Mouse (Mus musculus): ENCODE measurements around the gene Cyp24a1. TPM values are rescaled to one million over a fixed set of nuclear protein-coding genes. Genes with fewer than 3 reads are reported as not detected.
A peak's percentile ranks its signal among the peaks of the same experiment; 100 is the strongest.

Cyp24a1 gene
- polyA plus RNA-seq, 1 experiment from 2014 or later = not detected

DNA sequence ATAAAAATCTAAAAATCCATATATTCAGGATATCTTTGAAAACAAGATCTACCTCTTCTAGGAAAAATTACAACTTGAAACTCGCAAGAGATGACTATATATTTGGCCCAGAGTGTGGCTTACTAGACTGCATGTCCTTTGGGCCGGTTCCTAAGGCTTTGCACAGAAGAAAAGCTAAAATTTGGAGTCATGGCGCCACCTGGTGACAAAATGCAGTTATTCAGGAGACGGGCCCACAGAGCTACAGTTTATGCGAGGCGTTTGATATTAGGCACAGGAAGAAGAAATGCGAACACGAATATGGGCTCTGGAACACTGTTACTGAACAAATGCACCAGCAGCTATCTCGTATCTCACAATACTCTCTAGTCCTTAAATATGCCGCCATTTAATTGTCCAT lies 10.8 kb upstream of the Cyp24a1 start:
- peak; percentile 87 for DNase-seq (ENCODE audit: low spot score)
- Histone ChIP-seq H3K27me3 (replicated peaks; ENCODE audit: control insufficient read depth, insufficient read depth, low read length) (no peaks in the 10 kb centered on the region), H3K4me1 (ENCODE audit: control insufficient read depth, insufficient read depth, low read length) (peaks cover 8% of the 10 kb centered on the region), H3K4me2 (ENCODE audit: low read depth, low read length) (no peak overlapping the region), H3K9me3 (ENCODE audit: control insufficient read depth, low read length) (no peaks in the 10 kb centered on the region), H3K27ac (replicated peaks; ENCODE audit: low read depth, low read length) (no peak overlapping the region), H3K4me3 (ENCODE audit: low read depth, low read length) (no peak overlapping the region), H3K36me3 (ENCODE audit: control insufficient read depth, insufficient read depth, low read length) (no peaks in the 10 kb centered on the region), H3K9ac (ENCODE audit: low read depth, low read length) (no peak overlapping the region)
- 8% methylated on average over 10 of the region's 10 CpGs for WGBS
- peak; percentile 23; the same call in 1 of the 2 replicates for ATAC-seq (ENCODE audit: low read depth)

DNA sequence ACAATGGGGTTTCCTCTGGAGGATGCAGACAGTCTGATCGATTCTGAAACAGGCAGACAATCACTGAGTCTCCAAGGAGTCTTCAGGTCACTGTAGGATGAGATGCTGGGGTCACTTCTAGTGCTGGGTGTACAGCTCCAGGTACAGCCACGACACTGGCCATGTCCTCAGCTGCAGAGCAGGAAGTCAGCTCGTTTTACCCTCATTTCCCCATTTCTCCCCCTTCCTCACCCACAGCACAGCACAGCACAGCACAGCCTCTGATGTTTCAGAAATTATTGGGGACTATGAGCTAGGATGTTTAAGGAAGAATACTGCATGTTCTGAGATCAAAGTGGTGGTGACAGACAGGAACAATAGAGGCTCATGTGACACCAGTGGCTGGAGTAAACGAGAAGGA lies 7.0 kb upstream of the Cyp24a1 start:
- Histone ChIP-seq H3K9ac (ENCODE audit: low read depth, low read length) (no peak overlapping the region), H3K27me3 (replicated peaks; ENCODE audit: control insufficient read depth, insufficient read depth, low read length) (0 out of 2 replicates have a peak, but pooled peaks cover under 1% of the 10 kb centered on the region), H3K9me3 (ENCODE audit: control insufficient read depth, low read length) (no peaks in the 10 kb centered on the region), H3K27ac (replicated peaks; ENCODE audit: low read depth, low read length) (no peak overlapping the region), H3K36me3 (ENCODE audit: control insufficient read depth, insufficient read depth, low read length) (no peaks in the 10 kb centered on the region), H3K4me1 (ENCODE audit: control insufficient read depth, insufficient read depth, low read length) (no peaks in the 10 kb centered on the region), H3K4me3 (ENCODE audit: low read depth, low read length) (no peak overlapping the region), H3K4me2 (ENCODE audit: low read depth, low read length) (no peak overlapping the region)
- WGBS = 22% methylated on average over 4 of the region's 4 CpGs
- ATAC-seq (ENCODE audit: low read depth) (no peak), DNase-seq (ENCODE audit: low spot score) (no peak)

- no peaks in the 10 kb centered on the region for H3K36me3 ChIP-seq (ENCODE audit: control insufficient read depth, insufficient read depth, low read length)
- ATAC-seq (ENCODE audit: low read depth) (no peak), DNase-seq (ENCODE audit: low spot score) (no peak)
- WGBS = 47% methylated on average over 8 of the region's 8 CpGs
- H3K27ac ChIP-seq (replicated peaks; ENCODE audit: low read depth, low read length) = no peak overlapping the region
- peaks cover 6% of the 10 kb centered on the region; the same call in 1 of the 2 replicates for H3K27me3 ChIP-seq (replicated peaks; ENCODE audit: control insufficient read depth, insufficient read depth, low read length)
- H3K9ac ChIP-seq (ENCODE audit: low read depth, low read length) = no peak overlapping the region
- no peak overlapping the region for H3K4me3 ChIP-seq (ENCODE audit: low read depth, low read length)
- H3K9me3 ChIP-seq (ENCODE audit: control insufficient read depth, low read length) = no peaks in the 10 kb centered on the region
- no peaks in the 10 kb centered on the region for H3K4me1 ChIP-seq (ENCODE audit: control insufficient read depth, insufficient read depth, low read length)
- no peak overlapping the region for H3K4me2 ChIP-seq (ENCODE audit: low read depth, low read length)
Measured at GRCm38 (mm10) chr2:170503343-170503742, 6.4 kb upstream of the Cyp24a1 start.

DNA sequence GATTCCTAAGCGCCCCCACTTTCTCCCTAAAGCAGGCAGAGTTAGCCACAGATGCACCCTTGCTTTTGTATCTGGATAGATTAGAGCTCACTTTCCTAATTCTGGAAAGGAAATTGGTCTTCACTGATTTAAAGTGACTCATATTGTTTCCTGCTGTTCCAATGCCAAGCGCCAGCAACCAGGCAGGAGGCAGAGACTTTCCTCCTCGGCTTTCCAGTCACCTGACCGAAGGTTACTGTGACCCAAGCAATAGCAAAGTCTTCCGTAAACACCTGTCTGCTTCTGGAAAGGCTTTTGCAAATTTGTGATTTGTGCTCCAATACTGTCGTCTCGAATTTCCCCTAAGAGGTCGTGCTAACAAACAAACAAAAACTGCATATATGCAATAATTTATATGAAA lies 1.1 kb upstream of the Cyp24a1 start:
- 21% methylated on average over 8 of the region's 8 CpGs for WGBS
- no peak overlapping the region for H3K4me2 ChIP-seq (ENCODE audit: low read depth, low read length)
- ATAC-seq (ENCODE audit: low read depth) (no peak), DNase-seq (ENCODE audit: low spot score) (no peak)
- no peak overlapping the region for H3K27ac ChIP-seq (replicated peaks; ENCODE audit: low read depth, low read length)
- peaks cover 12% of the 10 kb centered on the region for H3K4me1 ChIP-seq (ENCODE audit: control insufficient read depth, insufficient read depth, low read length)
- no peaks in the 10 kb centered on the region for H3K9me3 ChIP-seq (ENCODE audit: control insufficient read depth, low read length)
- no peaks in the 10 kb centered on the region for H3K36me3 ChIP-seq (ENCODE audit: control insufficient read depth, insufficient read depth, low read length)
- no peak overlapping the region for H3K4me3 ChIP-seq (ENCODE audit: low read depth, low read length)
- peaks cover 58% of the 10 kb centered on the region for H3K27me3 ChIP-seq (replicated peaks; ENCODE audit: control insufficient read depth, insufficient read depth, low read length)
- H3K9ac ChIP-seq (ENCODE audit: low read depth, low read length) = no peak overlapping the region

GRCm38 (mm10) chr2:170496154-170496930 lies 603 bp downstream of the Cyp24a1 start, which contains the start of gene Pfdn4:
Gene Pfdn4, plus strand, starts transcription at chr2:170496428.
- peaks cover 12% of the 10 kb centered on the region for H3K4me1 ChIP-seq (ENCODE audit: control insufficient read depth, insufficient read depth, low read length)
- no peak within 1 kb of the TSS for H3K27ac ChIP-seq (replicated peaks; ENCODE audit: low read depth, low read length)
- no peaks in the 10 kb centered on the region for H3K9me3 ChIP-seq (ENCODE audit: control insufficient read depth, low read length)
- peaks cover 65% of the 10 kb centered on the region for H3K27me3 ChIP-seq (replicated peaks; ENCODE audit: control insufficient read depth, insufficient read depth, low read length)
- DNase-seq (ENCODE audit: low spot score) (peak; percentile 80), ATAC-seq (ENCODE audit: low read depth) (no peak)
- under 1% methylated on average over 43 of the region's 46 CpGs for WGBS
- peak within 1 kb of the TSS; percentile 46 for H3K4me2 ChIP-seq (ENCODE audit: low read depth, low read length)
- no peaks in the 10 kb centered on the region for H3K36me3 ChIP-seq (ENCODE audit: control insufficient read depth, insufficient read depth, low read length)
- peak within 1 kb of the TSS; percentile 30 for H3K4me3 ChIP-seq (ENCODE audit: low read depth, low read length)
- H3K9ac ChIP-seq (ENCODE audit: low read depth, low read length) = peak within 1 kb of the TSS; percentile 1; the same call in 1 of the 2 replicates

GRCm38 (mm10) chr2:170494784-170495710 lies 1.9 kb downstream of the Cyp24a1 start:
- H3K27ac ChIP-seq (replicated peaks; ENCODE audit: low read depth, low read length) = no peak overlapping the region
- no peak overlapping the region for H3K4me3 ChIP-seq (ENCODE audit: low read depth, low read length)
- peaks cover 68% of the 10 kb centered on the region for H3K27me3 ChIP-seq (replicated peaks; ENCODE audit: control insufficient read depth, insufficient read depth, low read length)
- no peak overlapping the region for H3K9ac ChIP-seq (ENCODE audit: low read depth, low read length)
- no peaks in the 10 kb centered on the region for H3K36me3 ChIP-seq (ENCODE audit: control insufficient read depth, insufficient read depth, low read length)
- no peak for ATAC-seq (ENCODE audit: low read depth)
- H3K4me1 ChIP-seq (ENCODE audit: control insufficient read depth, insufficient read depth, low read length) = peaks cover 12% of the 10 kb centered on the region
- H3K9me3 ChIP-seq (ENCODE audit: control insufficient read depth, low read length) = no peaks in the 10 kb centered on the region
- no peak overlapping the region for H3K4me2 ChIP-seq (ENCODE audit: low read depth, low read length)
- whole genome bisulfite sequencing = 8% methylated on average over 31 of the region's 31 CpGs
- no peak for DNase-seq (ENCODE audit: low spot score)

- WGBS = 64% methylated on average over 26 of the region's 26 CpGs
- no peaks in the 10 kb centered on the region for H3K9me3 ChIP-seq (ENCODE audit: control insufficient read depth, low read length)
Measured at GRCm38 (mm10) chr2:170487890-170488502, 8.9 kb downstream of the Cyp24a1 start.

GRCm38 (mm10) chr2:170487202-170487601 lies 9.7 kb downstream of the Cyp24a1 start:
- Histone ChIP-seq H3K27ac (replicated peaks; ENCODE audit: low read depth, low read length) (no peak overlapping the region), H3K36me3 (ENCODE audit: control insufficient read depth, insufficient read depth, low read length) (no peaks in the 10 kb centered on the region), H3K9me3 (ENCODE audit: control insufficient read depth, low read length) (no peaks in the 10 kb centered on the region), H3K27me3 (replicated peaks; ENCODE audit: control insufficient read depth, insufficient read depth, low read length) (peaks cover 11% of the 10 kb centered on the region; the same call in 1 of the 2 replicates), H3K4me1 (ENCODE audit: control insufficient read depth, insufficient read depth, low read length) (no peaks in the 10 kb centered on the region), H3K9ac (ENCODE audit: low read depth, low read length) (no peak overlapping the region), H3K4me3 (ENCODE audit: low read depth, low read length) (no peak overlapping the region), H3K4me2 (ENCODE audit: low read depth, low read length) (no peak overlapping the region)
- no peak for ATAC-seq (ENCODE audit: low read depth)
- WGBS = 68% methylated on average over 7 of the region's 7 CpGs
- no peak for DNase-seq (ENCODE audit: low spot score)

More at GRCm38 (mm10) chr2:170487890-170488502, 8.9 kb downstream of the Cyp24a1 start:
- peaks cover 15% of the 10 kb centered on the region for H3K27me3 ChIP-seq (replicated peaks; ENCODE audit: control insufficient read depth, insufficient read depth, low read length)
- ATAC-seq (ENCODE audit: low read depth) = no peak
- DNase-seq (ENCODE audit: low spot score) = no peak
- H3K27ac ChIP-seq (replicated peaks; ENCODE audit: low read depth, low read length) = no peak overlapping the region
- H3K9ac ChIP-seq (ENCODE audit: low read depth, low read length) = no peak overlapping the region
- H3K4me1 ChIP-seq (ENCODE audit: control insufficient read depth, insufficient read depth, low read length) = no peaks in the 10 kb centered on the region
- no peak overlapping the region for H3K4me2 ChIP-seq (ENCODE audit: low read depth, low read length)
- H3K36me3 ChIP-seq (ENCODE audit: control insufficient read depth, insufficient read depth, low read length) = no peaks in the 10 kb centered on the region
- no peak overlapping the region for H3K4me3 ChIP-seq (ENCODE audit: low read depth, low read length)
